In the genomic region with DNA sequence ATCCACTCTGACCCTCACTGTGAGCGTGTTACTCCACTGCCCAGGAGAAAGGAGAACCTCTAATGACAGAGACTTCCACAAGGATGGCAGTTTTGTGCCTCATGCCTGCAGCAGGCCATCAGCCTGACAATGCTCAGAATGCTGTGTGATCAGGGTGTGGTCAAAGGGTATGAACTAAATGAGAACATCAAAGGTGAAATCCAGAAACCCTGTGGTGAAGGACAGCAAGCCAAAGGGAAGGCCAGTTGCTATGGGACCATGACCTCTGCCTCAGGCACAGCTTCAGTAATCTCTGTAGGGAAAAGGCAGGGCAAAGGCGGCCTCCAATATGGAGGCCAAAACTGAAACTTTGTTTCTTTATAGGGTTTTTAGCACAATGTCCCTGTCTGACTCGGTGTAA, we compare ENCODE assay signal across 27 mouse cellular contexts.
"Had no signal": no experiment of that assay in that cellular context is flagged by ENCODE, and none has a peak within 500 bp of the region (broad histone marks: within the 10 kb centered on the region; RNA-seq: fewer than 3 reads in every experiment).

No protein-coding gene starts in this region.

- H3K4me1 ChIP-seq: liver, embryonic 15.5 days had no signal

- H3K9me3 ChIP-seq: heart, embryonic 13.5 days; heart, embryonic 15.5 days; hindbrain, embryonic 13.5 days; hindbrain, embryonic 15.5 days; kidney, embryonic 15.5 days; limb, embryonic 13.5 days; limb, embryonic 15.5 days; liver, embryonic 13.5 days; liver, embryonic 15.5 days had no signal

- H3K4me2 ChIP-seq: heart, embryonic 11.5 days; heart, embryonic 13.5 days; heart, embryonic 15.5 days; hindbrain, embryonic 13.5 days; hindbrain, embryonic 15.5 days; kidney, embryonic 15.5 days; limb, embryonic 13.5 days; limb, embryonic 15.5 days; liver, embryonic 13.5 days; liver, embryonic 15.5 days had no signal

- H3K4me3 ChIP-seq: heart, adult 2 months; heart, embryonic 13.5 days; heart, embryonic 15.5 days; hindbrain, embryonic 13.5 days; hindbrain, embryonic 15.5 days; kidney, embryonic 15.5 days; limb, embryonic 13.5 days; limb, embryonic 15.5 days; liver, embryonic 13.5 days; liver, embryonic 15.5 days had no signal

- ATAC-seq: hindbrain, postnatal 0 days; intestine, embryonic 16.5 days had no signal

- H3K27me3 ChIP-seq: heart, embryonic 15.5 days; hindbrain, embryonic 15.5 days; kidney, embryonic 15.5 days; limb, embryonic 13.5 days; limb, embryonic 15.5 days; liver, embryonic 13.5 days; liver, embryonic 15.5 days had no signal

- H3K27ac ChIP-seq: heart, adult 2 months; heart, embryonic 13.5 days; heart, embryonic 15.5 days; hindbrain, embryonic 13.5 days; hindbrain, embryonic 15.5 days; hindbrain, postnatal 0 days; kidney, embryonic 15.5 days; kidney, postnatal 0 days; limb, embryonic 13.5 days; limb, embryonic 15.5 days; liver, embryonic 13.5 days; liver, embryonic 15.5 days had no signal

- H3K9ac ChIP-seq: heart, embryonic 13.5 days; heart, embryonic 15.5 days; hindbrain, embryonic 13.5 days; hindbrain, embryonic 15.5 days; kidney, embryonic 15.5 days; limb, embryonic 13.5 days; limb, embryonic 15.5 days; liver, embryonic 13.5 days; liver, embryonic 15.5 days had no signal

- H3K36me3 ChIP-seq: heart, embryonic 13.5 days; heart, embryonic 15.5 days; hindbrain, embryonic 15.5 days; limb, embryonic 15.5 days; liver, embryonic 13.5 days; liver, embryonic 15.5 days had no signal

- DNase-seq: gastrocnemius, postnatal 14 days; gastrocnemius, postnatal 36 days; heart, adult 11 months; heart, adult 2 months; heart, postnatal 14 days; heart, postnatal 36 days; kidney, adult 11 months; kidney, adult 2 months; kidney, adult 9 months; kidney, postnatal 14 days; kidney, postnatal 36 days; layer of hippocampus, adult 9-11 months; layer of hippocampus, postnatal 36 days; left cerebral cortex, postnatal 4 days; liver, embryonic 13.5 days had no signal
